Mouse (Mus musculus) MEL (cell line): ENCODE results near the gene Myt1l. TPM values are rescaled to one million over a fixed set of nuclear protein-coding genes. Genes with fewer than 3 reads are reported as not detected.

Source experiments
- DNase-seq: peaks from one replicate; pipeline ENCODE4 v3.0.0; 2011; ENCODE audit warnings: low read depth, low spot score
- H3K27ac ChIP-seq: 2 replicates; pipeline ENCODE4 v1.5.1; 2012; ENCODE audit warnings: low read depth, mild to moderate bottlenecking, control low read depth, low read length, moderate library complexity; ENCODE audit not compliant: control insufficient read depth
- H3K27me3 ChIP-seq, 2 experiments: fragments of 150-350 bp in 1 of 2; sonication (generic) in 1 of 2; 2 replicates each; pipeline ENCODE4 v1.6.1; 2012; ENCODE audit warnings: low read length in 2 of 2, mild to moderate bottlenecking in 2 of 2, improper control_type of control experiment in 1 of 2, moderate library complexity in 1 of 2; ENCODE audit not compliant: insufficient read depth in 2 of 2, control insufficient read depth in 1 of 2
- H3K36me3 ChIP-seq, 2 experiments: 2 replicates each; pipeline ENCODE4 v1.6.1; 2012 to 2014; ENCODE audit warnings: low read length in 2 of 2, improper control_type of control experiment in 1 of 2, inconsistent platforms in 1 of 2, mild to moderate bottlenecking in 1 of 2; ENCODE audit not compliant: insufficient read depth in 2 of 2, control insufficient read depth in 1 of 2
- H3K4me1 ChIP-seq, 2 experiments: fragments of 150-350 bp in 1 of 2; sonication (generic) in 1 of 2; 2 replicates each; pipeline ENCODE4 v1.6.1; 2012; ENCODE audit warnings: low read length in 2 of 2, improper control_type of control experiment in 1 of 2, mild to moderate bottlenecking in 1 of 2; ENCODE audit not compliant: insufficient read depth in 2 of 2, control insufficient read depth in 1 of 2
- H3K4me3 ChIP-seq, 2 experiments: fragments of 150-350 bp in 1 of 2; sonication (generic) in 1 of 2; 2 replicates each; pipeline ENCODE4 v1.5.1; 2012; ENCODE audit warnings: low read depth in 2 of 2, low read length in 2 of 2, mild to moderate bottlenecking in 2 of 2, moderate library complexity in 2 of 2, control low read depth in 1 of 2, improper control_type of control experiment in 1 of 2; ENCODE audit not compliant: control insufficient read depth in 1 of 2, insufficient read depth in 1 of 2
- H3K79me2 ChIP-seq: 2 replicates; pipeline ENCODE4 v1.6.1; 2012; ENCODE audit warnings: mild to moderate bottlenecking, low read length, moderate library complexity; ENCODE audit not compliant: control insufficient read depth, poor library complexity, insufficient read depth
- H3K9ac ChIP-seq: 2 replicates; pipeline ENCODE4 v1.6.1; 2012; ENCODE audit warnings: low read depth, mild to moderate bottlenecking, control low read depth, low read length, moderate library complexity; ENCODE audit not compliant: control insufficient read depth, poor library complexity, severe bottlenecking
- H3K9me3 ChIP-seq: fragments of 150-350 bp; sonication (generic); replicated peaks from 2 replicates; pipeline ENCODE4 v1.6.1; 2012; ENCODE audit warnings: mild to moderate bottlenecking, low read length, improper control_type of control experiment, moderate library complexity; ENCODE audit not compliant: insufficient read depth
- BHLHE40 ChIP-seq: IDR thresholded peaks from 2 replicates; pipeline ENCODE4 v1.6.1; 2012; ENCODE audit warnings: low read depth, mild to moderate bottlenecking, inconsistent platforms, low read length, improper control_type of control experiment, borderline replicate concordance
- CHD1 ChIP-seq: IDR thresholded peaks from 2 replicates; pipeline ENCODE4 v1.6.1; 2012; ENCODE audit warnings: low read depth, mild to moderate bottlenecking, inconsistent platforms, low read length, improper control_type of control experiment
- CHD2 ChIP-seq: IDR thresholded peaks from 2 replicates; pipeline ENCODE4 v1.6.1; 2011; ENCODE audit warnings: low read length, improper control_type of control experiment
- CTCF ChIP-seq, 3 experiments: IDR thresholded peaks in 2 of 3; conservative IDR thresholded peaks in 1 of 3; 2 replicates each; pipeline ENCODE4 v1.5.1; 2011 to 2012; ENCODE audit warnings: low read length in 3 of 3, low read depth in 2 of 3, mild to moderate bottlenecking in 2 of 3, improper control_type of control experiment in 1 of 3, inconsistent platforms in 1 of 3, mixed read lengths in 1 of 3, moderate library complexity in 1 of 3; ENCODE audit not compliant: control insufficient read depth in 1 of 3, insufficient read depth in 1 of 3, poor library complexity in 1 of 3, severe bottlenecking in 1 of 3
- ELF1 ChIP-seq: IDR thresholded peaks from 2 replicates; pipeline ENCODE4 v1.6.1; 2014; ENCODE audit warnings: low read depth, mild to moderate bottlenecking, inconsistent platforms, low read length, improper control_type of control experiment, moderate library complexity
- EP300 ChIP-seq, 2 experiments: IDR thresholded peaks; 2 replicates each; pipeline ENCODE4 v1.6.1; 2011; ENCODE audit warnings: improper control_type of control experiment in 2 of 2, low read length in 2 of 2, low read depth in 1 of 2, mild to moderate bottlenecking in 1 of 2
- ETS1 ChIP-seq: IDR thresholded peaks from 2 replicates; pipeline ENCODE4 v1.6.1; 2012; ENCODE audit warnings: low read depth, mild to moderate bottlenecking, inconsistent platforms, low read length, improper control_type of control experiment, moderate library complexity
- GABPA ChIP-seq: IDR thresholded peaks from 2 replicates; pipeline ENCODE4 v1.6.1; 2012; ENCODE audit warnings: low read depth, mild to moderate bottlenecking, inconsistent platforms, low read length, improper control_type of control experiment, moderate library complexity
- GATA1 ChIP-seq: IDR thresholded peaks from 2 replicates; pipeline ENCODE4 v1.6.1; 2011; ENCODE audit warnings: low read depth, low read length, improper control_type of control experiment
- HCFC1 ChIP-seq: IDR thresholded peaks from 2 replicates; pipeline ENCODE4 v1.6.1; 2012; ENCODE audit warnings: low read depth, mild to moderate bottlenecking, inconsistent platforms, low read length, improper control_type of control experiment, moderate library complexity
- JUND ChIP-seq: IDR thresholded peaks from 2 replicates; pipeline ENCODE4 v1.6.1; 2011; ENCODE audit warnings: low read depth, mild to moderate bottlenecking, improper control_type of control experiment, low read length
- KAT2A ChIP-seq: conservative IDR thresholded peaks from 2 replicates; pipeline ENCODE4 v1.6.1; 2012; ENCODE audit warnings: low read depth, low read length, improper control_type of control experiment, inconsistent platforms
- MAFK ChIP-seq: IDR thresholded peaks from 2 replicates; pipeline ENCODE4 v1.6.1; 2011; ENCODE audit warnings: low read depth, mild to moderate bottlenecking, low read length, improper control_type of control experiment, borderline replicate concordance
- MAX ChIP-seq: IDR thresholded peaks from 2 replicates; pipeline ENCODE4 v1.6.1; 2011; ENCODE audit warnings: low read length, improper control_type of control experiment
- MAZ ChIP-seq: IDR thresholded peaks from 2 replicates; pipeline ENCODE4 v1.6.1; 2012; ENCODE audit warnings: low read depth, mild to moderate bottlenecking, inconsistent platforms, low read length, improper control_type of control experiment
- MEF2A ChIP-seq: IDR thresholded peaks from 2 replicates; pipeline ENCODE4 v1.6.1; 2014; ENCODE audit warnings: low read depth, mild to moderate bottlenecking, inconsistent platforms, low read length, improper control_type of control experiment; ENCODE audit not compliant: poor library complexity, insufficient replicate concordance, severe bottlenecking; ENCODE audit errors: extremely low read depth
- MXI1 ChIP-seq: IDR thresholded peaks from 2 replicates; pipeline ENCODE4 v1.6.1; 2011; ENCODE audit warnings: mild to moderate bottlenecking, low read depth, low read length, improper control_type of control experiment
- NELFE ChIP-seq: IDR thresholded peaks from 2 replicates; pipeline ENCODE4 v1.6.1; 2011; ENCODE audit warnings: low read depth, low read length, improper control_type of control experiment
- POLR2A ChIP-seq, 2 experiments: IDR thresholded peaks; 2 replicates each; pipeline ENCODE4 v1.6.1; 2011 to 2012; ENCODE audit warnings: low read length in 2 of 2, mild to moderate bottlenecking in 2 of 2, control low read depth in 1 of 2, improper control_type of control experiment in 1 of 2, low read depth in 1 of 2, moderate library complexity in 1 of 2; ENCODE audit not compliant: control insufficient read depth in 1 of 2, insufficient read depth in 1 of 2, poor library complexity in 1 of 2
- POLR2AphosphoS2 ChIP-seq: IDR thresholded peaks from 2 replicates; pipeline ENCODE4 v1.6.1; 2011; ENCODE audit warnings: low read length, improper control_type of control experiment
- POLR2AphosphoS5 ChIP-seq: IDR thresholded peaks from 2 replicates; pipeline ENCODE4 v1.6.1; 2012; ENCODE audit warnings: low read depth, borderline replicate concordance, mild to moderate bottlenecking, inconsistent platforms, low read length, moderate library complexity, mixed read lengths
- RAD21 ChIP-seq: IDR thresholded peaks from 2 replicates; pipeline ENCODE4 v1.6.1; 2011; ENCODE audit warnings: mild to moderate bottlenecking, low read depth, low read length, improper control_type of control experiment
- SIN3A ChIP-seq: IDR thresholded peaks from 2 replicates; pipeline ENCODE4 v1.6.1; 2012; ENCODE audit warnings: low read length, improper control_type of control experiment, inconsistent platforms
- SMC3 ChIP-seq: IDR thresholded peaks from 2 replicates; pipeline ENCODE4 v1.6.1; 2011; ENCODE audit warnings: low read depth, low read length, improper control_type of control experiment
- TAL1 ChIP-seq: IDR thresholded peaks from 2 replicates; pipeline ENCODE4 v1.6.1; 2012; ENCODE audit warnings: mild to moderate bottlenecking, inconsistent platforms, low read length, moderate library complexity, mixed read lengths
- TBP ChIP-seq: IDR thresholded peaks from 2 replicates; pipeline ENCODE4 v1.8.0; 2011; ENCODE audit warnings: low read depth, low read length, improper control_type of control experiment
- TCF12 ChIP-seq: IDR thresholded peaks from 2 replicates; pipeline ENCODE4 v1.6.1; 2014; ENCODE audit warnings: low read depth, mild to moderate bottlenecking, inconsistent platforms, low read length, improper control_type of control experiment, moderate library complexity
- USF1 ChIP-seq: IDR thresholded peaks from 2 replicates; pipeline ENCODE4 v1.6.1; 2014; ENCODE audit warnings: low read depth, mild to moderate bottlenecking, inconsistent platforms, low read length, improper control_type of control experiment, moderate library complexity
- USF2 ChIP-seq, 2 experiments: IDR thresholded peaks; 2 replicates each; pipeline ENCODE4 v1.6.1; 2011 to 2012; ENCODE audit warnings: improper control_type of control experiment in 2 of 2, low read length in 2 of 2, borderline replicate concordance in 1 of 2, inconsistent platforms in 1 of 2, low read depth in 1 of 2, mild to moderate bottlenecking in 1 of 2; ENCODE audit not compliant: insufficient read depth in 1 of 2
- ZC3H11A ChIP-seq: IDR thresholded peaks from 2 replicates; pipeline ENCODE4 v1.6.1; 2012; ENCODE audit warnings: low read depth, mild to moderate bottlenecking, inconsistent platforms, low read length, improper control_type of control experiment
- ZKSCAN1 ChIP-seq: IDR thresholded peaks from 2 replicates; pipeline ENCODE4 v1.6.1; 2012; ENCODE audit warnings: low read depth, mild to moderate bottlenecking, inconsistent platforms, low read length, improper control_type of control experiment, moderate library complexity
- ZNF384 ChIP-seq: IDR thresholded peaks from 2 replicates; pipeline ENCODE4 v1.6.1; 2012; ENCODE audit warnings: low read depth, mild to moderate bottlenecking, inconsistent platforms, low read length, improper control_type of control experiment
- polyA plus RNA-seq, 2 experiments: library from polyadenylated mRNA; stranded (reverse) in 1 of 2; unstranded in 1 of 2; fragments of >175 nt in 1 of 2; fragments of >200 nt in 1 of 2; gene quantifications; 2 replicates each; pipeline versions ENCODE4 v1.2.1 to v1.2.4; 2012; ENCODE audit warnings: low replicate concordance in 2 of 2, low read depth in 1 of 2; ENCODE audit not compliant: insufficient read length in 2 of 2, insufficient read depth in 1 of 2, missing spikeins in 1 of 2
- total RNA-seq: library from RNA; depleted of rRNA; stranded (reverse); fragments of 300-350 nt; gene quantifications from 2 replicates; pipeline ENCODE4 v1.2.3, GENCODE M21; 2012

The Myt1l gene
- total and polyA plus RNA-seq, 3 experiments, result not detected

GRCm38 (mm10) chr12:29831356-29831755 lies 303.2 kb downstream of the Myt1l start:
- no peak overlapping the region for H3K4me3 ChIP-seq
- H3K4me1 ChIP-seq, result no peaks in the 10 kb centered on the region
- TF ChIP-seq ELF1 (no peak), CHD2 (no peak), MEF2A (no peak), TAL1 (no peak), EP300 (IDR thresholded peaks at IDR 0.05; ENCODE audit: low read depth in 1 of 2, low read length in 2 of 2) (no peak), NELFE (no peak), CHD1 (no peak), CTCF (IDR thresholded peaks at IDR 0.05 in 2 of 3, conservative IDR thresholded peaks at IDR 0.05 in 1 of 3; ENCODE audit: control insufficient read depth in 1 of 3, insufficient read depth in 1 of 3, low read depth in 2 of 3, low read length in 3 of 3, poor library complexity in 1 of 3, severe bottlenecking in 1 of 3) (no peak)
- H3K27me3 ChIP-seq, result no peaks in the 10 kb centered on the region; a peak in 1 of 4 replicates
- H3K9ac ChIP-seq, result no peak overlapping the region
- no peak overlapping the region for H3K27ac ChIP-seq
- no peaks in the 10 kb centered on the region for H3K36me3 ChIP-seq
- H3K9me3 ChIP-seq, result no peaks in the 10 kb centered on the region
- DNase-seq, result no peak
- H3K79me2 ChIP-seq, result no peaks in the 10 kb centered on the region

GRCm38 (mm10) chr12:29837301-29837791 lies 309.2 kb downstream of the Myt1l start:
- no peaks in the 10 kb centered on the region for H3K4me1 ChIP-seq
- no peak overlapping the region for H3K4me3 ChIP-seq
- no peaks in the 10 kb centered on the region for H3K79me2 ChIP-seq
- no peak overlapping the region for H3K27ac ChIP-seq
- no peaks in the 10 kb centered on the region for H3K9me3 ChIP-seq
- no peaks in the 10 kb centered on the region for H3K36me3 ChIP-seq
- peak; percentile 21 for DNase-seq
- H3K27me3 ChIP-seq, result no peaks in the 10 kb centered on the region; a peak in 1 of 4 replicates
- H3K9ac ChIP-seq, result no peak overlapping the region
- no peak for TF ChIP-seq TBP
- no peak for TF ChIP-seq ZNF384
- TF ChIP-seq MXI1, result no peak
- peak in 1 of 3 experiments; percentile 45; a peak in 2 of 6 replicates for TF ChIP-seq CTCF (IDR thresholded peaks at IDR 0.05 in 2 of 3, conservative IDR thresholded peaks at IDR 0.05 in 1 of 3; ENCODE audit: control insufficient read depth in 1 of 3, insufficient read depth in 1 of 3, low read depth in 2 of 3, low read length in 3 of 3, poor library complexity in 1 of 3, severe bottlenecking in 1 of 3)
- TF ChIP-seq GABPA, result no peak
- TF ChIP-seq POLR2AphosphoS2, result no peak
- TF ChIP-seq MAFK, result no peak
- no peak for TF ChIP-seq CHD2
- TF ChIP-seq SMC3, result peak; percentile 53
- no peak for TF ChIP-seq MEF2A
- no peak for TF ChIP-seq GATA1
- TF ChIP-seq EP300 (IDR thresholded peaks at IDR 0.05; ENCODE audit: low read depth in 1 of 2, low read length in 2 of 2), result no peak
- TF ChIP-seq RAD21, result peak; percentile 50
- no peak for TF ChIP-seq MAZ
- no peak for TF ChIP-seq USF1
- no peak for TF ChIP-seq KAT2A
- TF ChIP-seq JUND, result no peak
- TF ChIP-seq BHLHE40, result no peak
- TF ChIP-seq POLR2AphosphoS5, result no peak
- no peak for TF ChIP-seq POLR2A (IDR thresholded peaks at IDR 0.05; ENCODE audit: control insufficient read depth in 1 of 2, insufficient read depth in 1 of 2, low read depth in 1 of 2, low read length in 2 of 2, poor library complexity in 1 of 2)
- no peak for TF ChIP-seq ETS1
- TF ChIP-seq ZKSCAN1, result no peak
- no peak for TF ChIP-seq ELF1
- no peak for TF ChIP-seq MAX
- no peak for TF ChIP-seq USF2 (IDR thresholded peaks at IDR 0.05; ENCODE audit: borderline replicate concordance in 1 of 2, insufficient read depth in 1 of 2, low read depth in 1 of 2, low read length in 2 of 2)
- TF ChIP-seq HCFC1, result no peak
- TF ChIP-seq TCF12, result no peak
- TF ChIP-seq SIN3A, result no peak
- TF ChIP-seq ZC3H11A, result peak; percentile 35; the same call in 1 of the 2 replicates
